ENCODE assay signal across 10 mouse cellular contexts in genomic region chr5:37879668-37880380, GRCm38 (mm10). TPM values are rescaled to one million over a fixed set of nuclear protein-coding genes. Genes with fewer than 3 reads are reported as not detected.
DNase-seq lines count a peak whose midpoint lies in the region.
"Had no signal": no experiment of that assay in that cellular context is flagged by ENCODE, and none has a peak within 500 bp of the region (broad histone marks: within the 10 kb centered on the region; RNA-seq: fewer than 3 reads in every experiment).

No protein-coding gene starts in this region.

- DNase-seq in adrenal gland, adult 8-10 months: peak; percentile 6
- no peak for DNase-seq in adrenal gland, postnatal 4 days (ENCODE audit: low spot score in 2 of 2)
- DNase-seq in kidney, adult 9 months: peak; percentile 9
- no peak for DNase-seq in kidney, adult 11 months
- DNase-seq in adrenal gland, postnatal 36 days: peak; percentile 28 to 48
- DNase-seq in heart, postnatal 4 days: peak; percentile 40
- no peak for DNase-seq in thymus, postnatal 10 days (ENCODE audit: low spot score in 2 of 2)
- no peak for DNase-seq in layer of hippocampus, adult 9-11 months
- DNase-seq: B cell, adult 2 months had no signal

RNA-seq across cellular contexts. Expression of gene Msx1, which starts 55.4 kb away (rescaled TPM):
- total RNA-seq in adrenal gland, adult 8-10 months (2022): 1 to 10 TPM; 1.2 to 3.7 (median 2.3) TPM
- total RNA-seq in adrenal gland, postnatal 4 days (2021): 1 to 10 TPM; 1.8 TPM
- total RNA-seq in adrenal gland, postnatal 36 days (2021): 1 to 10 TPM; 1.2 to 3.0 TPM
- total RNA-seq in heart, postnatal 4 days (2021): 1 to 10 TPM; 4.7 to 4.9 TPM
- total RNA-seq: MEL had no signal

Comparison
In these comparisons a context has a peak if more than half of its experiments do, and no peak if none do; other contexts are left out.
1. DNase-seq: peak in adrenal gland, adult 8-10 months (single experiment), kidney, adult 9 months (single experiment), adrenal gland, postnatal 36 days (2 of 2) and heart, postnatal 4 days (single experiment); none in adrenal gland, postnatal 4 days (0 of 2), kidney, adult 11 months (single experiment), thymus, postnatal 10 days (0 of 2) and layer of hippocampus, adult 9-11 months (single experiment).